Mouse (Mus musculus) midbrain, embryonic 16.5 days (tissue): ENCODE data around the gene Shh. TPM values are rescaled to one million over a fixed set of nuclear protein-coding genes. Genes with fewer than 3 reads are reported as not detected.

Experiments
- ATAC-seq: fragments of 200-750 bp; cut with Nextera tagmentation; 2 replicates; pipeline ENCODE4 v1.8.0; 2017; ENCODE audit warnings: moderate TSS enrichment
- H3K27ac ChIP-seq: fragments of 300-500 bp; sonication (generic); 2 replicates; pipeline ENCODE4 v1.5.1; 2014; ENCODE audit warnings: mild to moderate bottlenecking, low read length, mixed read lengths
- H3K27me3 ChIP-seq: fragments of 300-500 bp; sonication (generic); 2 replicates; pipeline ENCODE4 v1.6.1; 2014; ENCODE audit warnings: low read depth, low read length, mixed read lengths; ENCODE audit not compliant: control insufficient read depth, insufficient read depth
- H3K36me3 ChIP-seq: fragments of 300-500 bp; sonication (generic); 2 replicates; pipeline ENCODE4 v1.6.1; 2014; ENCODE audit warnings: mild to moderate bottlenecking, low read length, moderate library complexity, mixed read lengths; ENCODE audit not compliant: control insufficient read depth, insufficient read depth
- H3K4me1 ChIP-seq: fragments of 300-500 bp; sonication (generic); 2 replicates; pipeline ENCODE4 v1.6.1; 2014; ENCODE audit warnings: mild to moderate bottlenecking, low read length, mixed read lengths; ENCODE audit not compliant: control insufficient read depth, insufficient read depth
- H3K4me2 ChIP-seq: fragments of 300-500 bp; sonication (generic); 2 replicates; pipeline ENCODE4 v1.6.1; 2014; ENCODE audit warnings: mild to moderate bottlenecking, low read length, mixed read lengths
- H3K4me3 ChIP-seq: fragments of 300-500 bp; sonication (generic); 2 replicates; pipeline ENCODE4 v1.5.1; 2014; ENCODE audit warnings: low read depth, mild to moderate bottlenecking, low read length, moderate library complexity, mixed read lengths
- H3K9ac ChIP-seq: fragments of 300-500 bp; sonication (generic); 2 replicates; pipeline ENCODE4 v1.6.1; 2014; ENCODE audit warnings: low read depth, low read length, mixed read lengths
- H3K9me3 ChIP-seq: fragments of 300-500 bp; sonication (generic); replicated peaks from 2 replicates; pipeline ENCODE4 v1.6.1; 2014; ENCODE audit warnings: mild to moderate bottlenecking, low read length, mixed read lengths; ENCODE audit not compliant: control insufficient read depth, poor library complexity, severe bottlenecking
- WGBS: fragments of 180-500 bp; shearing (Covaris S2); extraction: QIAGEN DNeasy Blood & Tissue Kit; methylation state at CpG from one replicate; pipeline ENCODE4 v1.1.7; 2014; 5-methylcytosine and 5-hydroxymethylcytosine counted together
- polyA plus RNA-seq: library from polyadenylated mRNA; unstranded; fragments of >200 nt; fragmentation: Nextera tagmentation; extraction: Ambion mirVana; gene quantifications from 2 replicates; pipeline ENCODE4 v1.2.1, GENCODE M21; 2015

Gene Shh
- polyA plus RNA-seq, 1 experiment from 2014 or later: 0.83 TPM

GRCm38 (mm10) chr5:28414076-28414475, 53.0 kb downstream of the Shh start:
- no peak overlapping the region for H3K9ac ChIP-seq
- peaks cover 38% of the 10 kb centered on the region for H3K36me3 ChIP-seq
- WGBS: 93% methylated on average over 3 of the region's 3 CpGs
- H3K27ac ChIP-seq: no peak overlapping the region
- no peaks in the 10 kb centered on the region for H3K9me3 ChIP-seq
- no peak overlapping the region for H3K4me2 ChIP-seq
- H3K27me3 ChIP-seq: no peaks in the 10 kb centered on the region
- no peaks in the 10 kb centered on the region for H3K4me1 ChIP-seq
- ATAC-seq: no peak
- H3K4me3 ChIP-seq: no peak overlapping the region

- H3K9me3 ChIP-seq: no peaks in the 10 kb centered on the region
Measured at GRCm38 (mm10) chr5:28413533-28413932, 53.5 kb downstream of the Shh start.

GRCm38 (mm10) chr5:28412006-28412685, 54.9 kb downstream of the Shh start:
- Histone ChIP-seq H3K9me3 (no peaks in the 10 kb centered on the region), H3K4me2 (no peak overlapping the region), H3K36me3 (peaks cover 37% of the 10 kb centered on the region), H3K4me3 (no peak overlapping the region), H3K27me3 (no peaks in the 10 kb centered on the region), H3K9ac (no peak overlapping the region), H3K27ac (no peak overlapping the region), H3K4me1 (no peaks in the 10 kb centered on the region)
- ATAC-seq: no peak
- 95% methylated on average over 2 of the region's 2 CpGs for WGBS

More at GRCm38 (mm10) chr5:28413533-28413932, 53.5 kb downstream of the Shh start:
- H3K4me1 ChIP-seq: no peaks in the 10 kb centered on the region
- H3K27me3 ChIP-seq: no peaks in the 10 kb centered on the region
- no peak overlapping the region for H3K4me2 ChIP-seq
- 92% methylated on average over 5 of the region's 5 CpGs for WGBS
- H3K9ac ChIP-seq: no peak overlapping the region
- H3K27ac ChIP-seq: no peak overlapping the region
- peaks cover 42% of the 10 kb centered on the region for H3K36me3 ChIP-seq
- H3K4me3 ChIP-seq: no peak overlapping the region
- ATAC-seq: no peak

Other genes starting within 250 kb of the Shh start
- gene Cnpy1, start 221.4 kb downstream of the Shh start, polyA plus RNA-seq: 34.3 and 34.5 TPM in 2 replicates
- 14.1 and 17.5 TPM in 2 replicates for gene Rbm33, start 150.1 kb downstream of the Shh start, polyA plus RNA-seq